Mouse (Mus musculus): ENCODE data around the gene Bcat1. TPM values are rescaled to one million over a fixed set of nuclear protein-coding genes. Genes with fewer than 3 reads are reported as not detected.

Bcat1 gene
- polyA plus RNA-seq, 1 experiment, result 100 TPM

DNA sequence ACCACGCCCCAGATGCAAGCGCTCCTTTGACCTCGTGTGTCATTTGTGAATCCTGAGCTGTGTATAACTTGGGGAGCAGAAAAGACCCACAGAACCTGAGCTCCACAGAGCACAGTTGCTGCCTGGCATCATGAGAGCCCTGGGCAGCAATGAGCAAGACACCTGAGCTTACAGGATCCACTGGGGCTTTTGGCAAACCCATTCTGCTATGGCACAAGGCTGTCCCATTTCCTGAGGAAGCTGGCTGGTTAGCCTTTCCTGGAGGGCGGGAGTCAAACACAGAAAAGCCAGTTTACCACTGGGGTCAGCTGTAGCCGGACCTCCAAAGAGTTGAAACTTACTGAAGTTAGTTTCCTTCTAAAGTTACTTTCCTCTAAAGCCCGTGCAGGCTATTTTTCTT lies 9.6 kb downstream of the Bcat1 start:
- H3K27me3 ChIP-seq (ENCODE audit: control insufficient read depth, insufficient read depth, insufficient read length), result no peaks in the 10 kb centered on the region
- peaks cover 38% of the 10 kb centered on the region for H3K36me3 ChIP-seq (ENCODE audit: control insufficient read depth, insufficient read depth)
- no peak overlapping the region for H3ac ChIP-seq (ENCODE audit: control insufficient read depth, insufficient read length, low read depth)
- no peak for TF ChIP-seq CTCF (IDR thresholded peaks at IDR 0.05; ENCODE audit: control insufficient read depth, insufficient read depth, insufficient read length)
- no peak for TF ChIP-seq MAX (IDR thresholded peaks at IDR 0.05)
- TF ChIP-seq CEBPB (IDR thresholded peaks at IDR 0.05; ENCODE audit: low read depth), result no peak
- no peak for TF ChIP-seq USF1 (IDR thresholded peaks at IDR 0.05; ENCODE audit: low read depth)
- TF ChIP-seq MYOD1 (IDR thresholded peaks at IDR 0.05; ENCODE audit: control insufficient read depth, insufficient read length, low read depth), result no peak
- TF ChIP-seq MYOG (IDR thresholded peaks at IDR 0.05; ENCODE audit: control insufficient read depth, extremely low read depth, insufficient read length), result no peak
- no peak for TF ChIP-seq FOSL1 (IDR thresholded peaks at IDR 0.05; ENCODE audit: insufficient read depth, low read length, poor library complexity, severe bottlenecking)
- H3K79me2 ChIP-seq (ENCODE audit: control insufficient read depth, insufficient read depth), result peaks cover 100% of the 10 kb centered on the region
- H3K79me3 ChIP-seq (ENCODE audit: low read depth), result peaks cover 96% of the 10 kb centered on the region
- H3K4me3 ChIP-seq (ENCODE audit: insufficient read depth, poor library complexity, severe bottlenecking), result no peak overlapping the region

DNA sequence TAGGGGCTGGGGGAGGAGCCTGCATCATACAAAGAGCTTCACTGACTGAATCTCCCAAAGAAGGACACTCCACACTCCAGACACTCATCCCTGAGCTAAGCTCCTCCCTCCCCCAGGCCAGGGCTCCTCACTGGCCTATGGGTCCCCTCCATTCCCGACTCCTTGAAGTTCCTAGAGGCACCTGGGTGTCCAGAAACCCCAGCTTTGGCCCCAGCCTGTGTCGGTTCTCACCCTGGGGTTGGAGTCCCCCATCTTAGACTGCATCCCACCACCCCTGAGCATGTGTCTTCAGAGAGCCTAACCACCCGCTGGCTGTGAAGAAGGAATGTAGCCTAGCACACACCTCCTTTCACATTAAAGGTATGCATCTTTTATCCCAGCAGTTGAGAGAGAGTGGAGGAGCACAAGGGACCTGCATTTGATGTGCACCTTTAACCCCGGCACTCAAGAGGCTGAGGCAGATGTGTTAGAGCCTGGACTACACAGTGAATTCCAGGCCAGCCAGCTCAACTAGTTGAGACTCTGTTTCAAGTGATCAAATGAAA lies 10.6 kb downstream of the Bcat1 start:
- H3K27me3 ChIP-seq (ENCODE audit: control insufficient read depth, insufficient read depth, insufficient read length), result no peaks in the 10 kb centered on the region
- H3K79me2 ChIP-seq (ENCODE audit: control insufficient read depth, insufficient read depth), result peaks cover 100% of the 10 kb centered on the region
- peaks cover 97% of the 10 kb centered on the region for H3K79me3 ChIP-seq (ENCODE audit: low read depth)
- peaks cover 43% of the 10 kb centered on the region for H3K36me3 ChIP-seq (ENCODE audit: control insufficient read depth, insufficient read depth)
- TF ChIP-seq FOSL1 (IDR thresholded peaks at IDR 0.05; ENCODE audit: insufficient read depth, low read length, poor library complexity, severe bottlenecking), result no peak
- no peak for TF ChIP-seq MAX (IDR thresholded peaks at IDR 0.05)
- TF ChIP-seq MYOD1 (IDR thresholded peaks at IDR 0.05; ENCODE audit: control insufficient read depth, insufficient read length, low read depth), result no peak
- no peak overlapping the region for H3ac ChIP-seq (ENCODE audit: control insufficient read depth, insufficient read length, low read depth)
- H3K4me3 ChIP-seq (ENCODE audit: insufficient read depth, poor library complexity, severe bottlenecking), result no peak overlapping the region

DNA sequence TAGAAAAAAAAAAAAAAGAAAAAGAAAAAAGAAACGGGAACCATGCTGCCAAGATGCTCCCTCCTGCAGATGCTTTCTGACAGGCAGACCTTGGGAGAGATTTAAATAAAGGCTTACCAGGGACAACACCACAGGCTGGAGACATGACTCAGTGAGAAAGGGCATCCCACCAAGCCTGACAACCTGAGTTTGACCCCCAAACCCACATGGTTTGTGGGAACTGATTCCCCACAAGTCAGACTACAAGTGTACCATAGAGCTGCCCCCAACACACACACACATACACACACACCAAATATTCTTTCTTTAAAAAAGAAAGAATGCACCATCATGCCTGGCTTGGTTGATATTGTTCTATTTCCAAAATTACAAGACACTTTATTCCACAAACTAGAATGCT lies 11.9 kb downstream of the Bcat1 start:
- Histone ChIP-seq H3ac (ENCODE audit: control insufficient read depth, insufficient read length, low read depth) (no peak overlapping the region), H3K79me3 (ENCODE audit: low read depth) (peaks cover 97% of the 10 kb centered on the region), H3K79me2 (ENCODE audit: control insufficient read depth, insufficient read depth) (peaks cover 100% of the 10 kb centered on the region), H3K36me3 (ENCODE audit: control insufficient read depth, insufficient read depth) (peaks cover 48% of the 10 kb centered on the region), H3K4me3 (ENCODE audit: insufficient read depth, poor library complexity, severe bottlenecking) (no peak overlapping the region), H3K27me3 (ENCODE audit: control insufficient read depth, insufficient read depth, insufficient read length) (no peaks in the 10 kb centered on the region)
- TF ChIP-seq CEBPB (IDR thresholded peaks at IDR 0.05; ENCODE audit: low read depth) (no peak), MYOD1 (IDR thresholded peaks at IDR 0.05; ENCODE audit: control insufficient read depth, insufficient read length, low read depth) (no peak), FOSL1 (IDR thresholded peaks at IDR 0.05; ENCODE audit: insufficient read depth, low read length, poor library complexity, severe bottlenecking) (no peak), MAX (IDR thresholded peaks at IDR 0.05) (no peak), MYOG (IDR thresholded peaks at IDR 0.05; ENCODE audit: control insufficient read depth, extremely low read depth, insufficient read length) (no peak), USF1 (IDR thresholded peaks at IDR 0.05; ENCODE audit: low read depth) (no peak), CTCF (IDR thresholded peaks at IDR 0.05; ENCODE audit: control insufficient read depth, insufficient read depth, insufficient read length) (no peak)

DNA sequence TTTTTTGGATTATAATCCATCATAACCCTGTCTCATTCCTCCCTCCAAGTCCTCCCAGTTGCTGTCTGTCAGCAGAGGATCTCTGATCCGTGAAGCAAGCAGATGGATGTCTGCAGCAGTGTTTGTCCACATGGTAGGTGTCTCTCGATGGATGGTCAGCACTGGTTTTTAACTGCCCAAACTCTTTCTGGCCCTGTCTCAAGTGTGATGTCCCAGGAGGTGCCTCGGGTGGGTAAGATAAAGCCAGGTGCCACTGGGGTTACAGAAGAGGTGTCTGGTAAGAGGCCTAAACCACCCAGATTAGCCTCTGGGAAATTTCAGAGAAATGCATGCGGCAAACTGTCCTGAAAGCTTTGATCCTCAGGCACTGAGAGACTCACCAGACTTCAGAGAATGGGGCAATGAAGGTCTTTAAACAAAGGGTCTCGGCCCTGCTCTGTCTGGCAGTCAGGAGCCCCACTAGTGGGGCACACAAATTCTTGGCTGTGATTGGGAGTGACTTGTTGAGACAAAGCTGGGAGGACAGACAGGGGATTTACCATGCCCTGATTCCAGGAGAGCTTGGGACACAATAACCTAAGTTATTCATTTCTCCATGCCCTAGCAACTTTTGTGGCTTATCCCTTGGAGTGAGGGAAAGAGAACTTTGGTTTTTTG lies 12.6 kb downstream of the Bcat1 start:
- TF ChIP-seq MYOG (IDR thresholded peaks at IDR 0.05; ENCODE audit: control insufficient read depth, extremely low read depth, insufficient read length), result no peak
- no peak for TF ChIP-seq CEBPB (IDR thresholded peaks at IDR 0.05; ENCODE audit: low read depth)
- no peak for TF ChIP-seq MYOD1 (IDR thresholded peaks at IDR 0.05; ENCODE audit: control insufficient read depth, insufficient read length, low read depth)
- no peak for TF ChIP-seq USF1 (IDR thresholded peaks at IDR 0.05; ENCODE audit: low read depth)
- TF ChIP-seq CTCF (IDR thresholded peaks at IDR 0.05; ENCODE audit: control insufficient read depth, insufficient read depth, insufficient read length), result no peak
- no peak for TF ChIP-seq FOSL1 (IDR thresholded peaks at IDR 0.05; ENCODE audit: insufficient read depth, low read length, poor library complexity, severe bottlenecking)
- no peak for TF ChIP-seq MAX (IDR thresholded peaks at IDR 0.05)
- H3K79me3 ChIP-seq (ENCODE audit: low read depth), result peaks cover 96% of the 10 kb centered on the region
- no peak overlapping the region for H3ac ChIP-seq (ENCODE audit: control insufficient read depth, insufficient read length, low read depth)

DNA sequence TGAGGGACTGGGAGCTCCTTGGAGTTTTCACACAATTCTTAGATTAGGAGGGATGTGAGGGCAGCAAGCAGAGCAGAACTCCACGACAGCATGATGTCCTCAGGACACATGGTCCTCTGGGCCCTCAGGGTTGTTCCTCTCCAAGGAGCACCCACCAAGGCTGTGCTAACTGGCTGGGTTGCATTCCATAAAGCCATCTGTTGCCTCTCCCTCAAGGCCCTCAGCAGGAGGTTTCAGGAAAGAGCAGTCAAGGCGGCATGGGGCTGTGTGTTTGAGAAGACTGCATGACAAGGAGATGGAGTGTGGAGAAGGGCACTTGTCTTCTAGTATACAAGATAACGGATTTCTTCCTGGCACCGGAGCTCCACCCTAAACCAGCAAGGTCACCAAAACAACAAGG lies 13.2 kb downstream of the Bcat1 start:
- H3K79me2 ChIP-seq (ENCODE audit: control insufficient read depth, insufficient read depth), result peaks cover 100% of the 10 kb centered on the region
- TF ChIP-seq MYOG (IDR thresholded peaks at IDR 0.05; ENCODE audit: control insufficient read depth, extremely low read depth, insufficient read length) (no peak), MYOD1 (IDR thresholded peaks at IDR 0.05; ENCODE audit: control insufficient read depth, insufficient read length, low read depth) (no peak)

More for the DNA sequence above, 12.6 kb downstream of the Bcat1 start:
- peaks cover 51% of the 10 kb centered on the region for H3K36me3 ChIP-seq (ENCODE audit: control insufficient read depth, insufficient read depth)
- no peak overlapping the region for H3K4me3 ChIP-seq (ENCODE audit: insufficient read depth, poor library complexity, severe bottlenecking)
- peaks cover 100% of the 10 kb centered on the region for H3K79me2 ChIP-seq (ENCODE audit: control insufficient read depth, insufficient read depth)
- H3K27me3 ChIP-seq (ENCODE audit: control insufficient read depth, insufficient read depth, insufficient read length), result no peaks in the 10 kb centered on the region

DNA sequence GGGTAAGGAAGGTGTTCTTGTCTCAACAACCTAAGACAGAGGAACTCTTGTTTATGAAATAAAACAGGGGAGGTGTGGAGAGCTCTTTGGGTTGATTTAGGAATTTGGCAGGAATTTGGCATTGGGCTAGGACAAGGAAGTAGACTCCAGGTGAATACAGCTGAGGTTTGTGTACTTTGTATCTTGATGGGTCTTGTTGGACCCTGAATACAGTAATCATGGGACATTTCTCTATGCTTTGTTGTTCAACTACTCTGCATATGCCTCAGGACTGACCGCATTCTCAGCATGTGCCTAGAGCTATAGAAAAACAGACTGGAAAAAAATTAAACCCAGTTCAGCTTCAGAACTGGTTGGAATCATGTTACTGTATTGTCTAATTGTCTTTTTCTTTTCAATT lies 14.6 kb downstream of the Bcat1 start:
- Histone ChIP-seq H3K36me3 (ENCODE audit: control insufficient read depth, insufficient read depth) (peaks cover 59% of the 10 kb centered on the region), H3K4me3 (ENCODE audit: insufficient read depth, poor library complexity, severe bottlenecking) (no peak overlapping the region), H3ac (ENCODE audit: control insufficient read depth, insufficient read length, low read depth) (no peak overlapping the region), H3K79me3 (ENCODE audit: low read depth) (peaks cover 92% of the 10 kb centered on the region), H3K27me3 (ENCODE audit: control insufficient read depth, insufficient read depth, insufficient read length) (no peaks in the 10 kb centered on the region), H3K79me2 (ENCODE audit: control insufficient read depth, insufficient read depth) (peaks cover 100% of the 10 kb centered on the region)
- TF ChIP-seq MYOD1 (IDR thresholded peaks at IDR 0.05; ENCODE audit: control insufficient read depth, insufficient read length, low read depth) (no peak), FOSL1 (IDR thresholded peaks at IDR 0.05; ENCODE audit: insufficient read depth, low read length, poor library complexity, severe bottlenecking) (no peak), USF1 (IDR thresholded peaks at IDR 0.05; ENCODE audit: low read depth) (no peak), MYOG (IDR thresholded peaks at IDR 0.05; ENCODE audit: control insufficient read depth, extremely low read depth, insufficient read length) (no peak), CEBPB (IDR thresholded peaks at IDR 0.05; ENCODE audit: low read depth) (no peak), MAX (IDR thresholded peaks at IDR 0.05) (no peak), CTCF (IDR thresholded peaks at IDR 0.05; ENCODE audit: control insufficient read depth, insufficient read depth, insufficient read length) (no peak)

More for the DNA sequence above, 13.2 kb downstream of the Bcat1 start:
- no peak overlapping the region for H3K4me3 ChIP-seq (ENCODE audit: insufficient read depth, poor library complexity, severe bottlenecking)
- no peak overlapping the region for H3ac ChIP-seq (ENCODE audit: control insufficient read depth, insufficient read length, low read depth)
- no peaks in the 10 kb centered on the region for H3K27me3 ChIP-seq (ENCODE audit: control insufficient read depth, insufficient read depth, insufficient read length)
- peaks cover 96% of the 10 kb centered on the region for H3K79me3 ChIP-seq (ENCODE audit: low read depth)
- peaks cover 57% of the 10 kb centered on the region for H3K36me3 ChIP-seq (ENCODE audit: control insufficient read depth, insufficient read depth)
